Mouse (Mus musculus) ZHBTc4 (cell line): Measurements from ENCODE around the gene Tex44.
A peak's percentile ranks its signal among the peaks of the same experiment; 100 is the strongest.

Experiments
- DNase-seq: peaks from one replicate; pipeline ENCODE4 v3.0.0-alpha.2; 2011; ENCODE audit warnings: low read depth, low spot score

The Tex44 gene

GRCm38 (mm10) chr1:86443386-86444172, 17.4 kb downstream of the Tex44 start:
- DNase-seq: no peak

DNA sequence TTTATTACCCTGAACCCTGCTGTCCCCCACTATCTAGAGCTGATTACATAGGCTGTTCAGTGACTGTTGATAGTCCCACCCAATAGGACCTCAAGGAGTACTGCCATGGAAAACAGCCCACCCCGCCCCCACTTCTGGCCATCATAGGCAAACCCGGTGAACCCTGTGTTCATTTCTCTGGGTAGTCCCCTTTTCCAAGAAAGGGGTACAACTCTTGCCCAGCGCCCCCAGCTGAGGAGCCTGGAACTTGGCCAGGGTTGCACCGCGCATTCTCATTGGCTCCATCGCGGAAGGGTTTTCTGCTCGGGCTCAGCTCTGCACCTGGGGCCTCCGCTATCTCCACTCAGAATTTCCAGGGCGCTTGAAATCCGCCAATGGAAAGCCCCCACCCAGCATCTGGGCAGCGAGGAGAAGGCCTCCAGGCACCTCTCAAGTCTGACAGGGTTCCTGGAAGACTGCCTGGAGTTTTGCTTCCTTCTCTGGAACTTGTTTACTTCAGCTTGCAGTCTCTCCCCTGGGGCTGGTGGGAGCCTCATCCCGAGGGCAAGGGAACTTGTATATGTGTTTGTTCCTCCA, 21.6 kb downstream of the Tex44 start:
- no peak for DNase-seq

DNA sequence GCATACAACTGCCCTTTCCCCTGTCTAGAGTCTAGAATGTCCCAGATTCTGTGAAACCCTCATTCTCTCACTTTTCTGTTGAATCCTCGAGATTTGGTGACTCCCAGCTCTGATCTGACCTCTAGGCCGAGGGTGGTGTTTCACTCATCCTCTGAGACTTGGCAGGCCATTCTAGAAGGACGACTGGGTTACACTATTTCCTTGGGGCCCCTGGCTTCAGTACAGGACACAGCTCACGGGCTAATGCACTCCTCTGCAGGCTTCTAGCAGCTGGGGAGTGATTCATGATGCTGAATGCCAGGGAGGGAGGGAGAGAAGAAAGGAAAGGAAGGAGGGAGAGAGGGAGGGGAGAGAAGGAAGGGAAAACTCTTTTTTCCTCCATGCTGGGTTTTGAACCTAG, 22.1 kb downstream of the Tex44 start:
- no peak for DNase-seq

- peak; percentile 81 for DNase-seq
Observed at GRCm38 (mm10) chr1:86449966-86450365, 23.8 kb downstream of the Tex44 start.

DNA sequence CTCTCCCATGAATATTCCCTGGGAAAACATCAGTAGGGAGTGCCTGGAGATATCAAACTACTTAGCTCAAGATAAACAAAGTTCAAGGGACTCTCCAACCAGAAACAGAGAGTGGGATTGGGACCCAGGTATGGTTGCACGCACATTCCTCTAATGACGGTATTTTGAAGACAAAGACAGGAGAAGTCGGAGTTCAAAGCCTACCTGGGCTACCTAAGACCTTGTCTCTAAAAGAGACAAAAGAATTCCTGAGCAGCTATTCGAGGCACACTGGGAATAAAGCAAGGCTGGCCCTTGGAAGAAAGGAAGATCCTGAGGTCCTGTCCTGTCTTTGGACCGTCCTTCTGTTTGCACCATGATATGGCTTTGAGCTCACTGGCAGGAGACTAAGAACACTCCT, 26.6 kb downstream of the Tex44 start:
- DNase-seq: peak; percentile 61

DNA sequence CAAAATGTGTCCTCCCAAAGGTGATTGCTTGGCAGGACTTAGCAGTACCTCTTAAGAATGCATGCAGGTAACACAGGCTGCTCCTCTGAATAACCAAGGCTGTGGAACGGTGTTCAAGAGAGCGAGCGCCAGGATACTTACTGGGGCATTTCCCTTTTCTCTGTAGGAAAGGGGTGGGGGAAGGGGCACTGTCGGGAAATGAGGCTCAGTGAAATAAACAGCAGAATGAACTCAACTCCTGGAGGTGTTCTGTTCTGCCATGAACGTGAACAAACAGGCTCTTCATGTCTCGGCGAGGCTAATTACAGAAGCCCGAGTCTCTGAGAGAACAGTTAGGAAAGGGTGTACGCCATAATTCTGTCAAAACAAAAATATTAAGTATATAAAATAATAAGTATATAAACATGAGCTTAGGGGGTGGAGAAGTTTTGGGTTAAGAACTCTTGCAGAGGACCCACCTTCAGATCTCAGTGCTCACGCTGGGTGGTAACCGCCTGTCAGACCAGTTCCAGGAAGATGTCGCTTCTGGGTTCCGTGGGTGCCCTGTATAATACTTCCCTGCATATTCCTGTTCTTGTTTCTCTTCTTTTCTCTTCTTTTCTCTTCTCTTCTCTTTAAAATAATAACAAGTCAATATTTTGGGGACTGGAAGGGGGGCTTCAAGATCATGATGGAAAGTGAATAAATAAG, 30.9 kb downstream of the Tex44 start:
- DNase-seq: no peak

DNA sequence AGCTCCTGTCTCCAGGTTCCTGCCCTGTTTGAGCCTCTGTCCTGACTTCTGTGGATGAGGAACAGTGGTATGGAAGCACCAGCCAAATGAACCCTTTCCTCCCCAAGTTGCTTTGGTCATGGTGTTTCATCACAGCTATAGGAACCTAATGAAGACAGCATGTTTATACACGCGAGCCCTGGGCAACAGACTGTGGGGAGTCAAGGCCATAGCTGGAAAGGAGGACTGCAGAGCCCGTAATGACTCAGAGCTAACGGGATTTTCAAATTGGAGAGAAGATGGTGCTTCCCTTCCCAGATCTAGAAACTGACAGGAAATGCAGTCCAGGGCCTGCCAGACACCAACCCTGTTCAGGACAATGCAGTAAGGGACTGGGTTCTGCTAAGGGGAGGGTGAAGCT, 33.2 kb downstream of the Tex44 start:
- DNase-seq: no peak

DNA sequence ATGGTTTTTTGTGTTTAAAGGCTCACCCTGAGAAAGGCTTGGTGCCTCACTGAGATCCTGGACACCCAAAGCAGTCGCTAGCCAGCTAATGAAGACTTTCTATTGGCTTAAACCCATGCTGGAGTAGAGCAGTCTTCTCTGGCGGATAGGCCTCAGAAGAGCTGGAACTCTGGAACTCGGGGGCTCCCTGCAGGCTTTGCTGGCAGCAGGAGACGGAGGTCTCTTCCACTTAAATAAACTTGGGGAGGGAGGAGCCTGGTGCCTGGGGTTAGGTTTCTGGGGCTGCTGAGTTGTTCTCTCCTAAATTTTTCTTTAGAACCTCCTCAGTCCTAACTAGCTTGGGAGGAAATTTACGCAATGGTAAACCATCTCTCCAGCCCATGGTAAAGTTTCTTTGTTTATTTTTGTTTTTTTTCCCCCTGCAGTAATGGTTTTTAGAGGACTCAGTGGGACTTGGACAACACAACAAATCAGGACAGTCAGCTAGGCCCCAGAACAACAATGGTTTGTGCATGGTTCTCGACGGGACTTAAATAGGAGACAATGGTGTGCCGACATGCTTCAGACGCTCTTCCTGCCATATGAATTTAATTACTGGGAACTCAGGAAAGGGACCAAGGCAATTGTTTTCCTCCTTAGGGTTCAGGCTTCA, 38.2 kb downstream of the Tex44 start:
- no peak for DNase-seq

DNA sequence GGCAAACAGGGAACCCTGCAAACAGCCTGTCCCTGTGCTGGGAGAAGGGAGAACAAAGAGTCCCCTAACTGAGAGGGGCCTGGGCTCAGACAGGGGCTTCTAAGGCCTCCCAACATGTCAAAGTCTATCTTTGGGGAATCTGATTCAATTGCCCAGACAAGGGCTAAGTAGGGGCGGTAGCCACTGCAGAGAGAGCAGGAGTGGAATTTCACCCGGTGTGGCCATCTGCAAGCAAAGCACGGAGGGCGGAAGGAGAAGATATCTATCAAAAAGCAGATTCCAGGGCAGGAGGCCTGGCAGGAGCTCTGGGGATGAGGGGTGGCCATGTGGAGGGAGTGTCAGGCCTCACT, 38.7 kb downstream of the Tex44 start:
- no peak for DNase-seq

DNA sequence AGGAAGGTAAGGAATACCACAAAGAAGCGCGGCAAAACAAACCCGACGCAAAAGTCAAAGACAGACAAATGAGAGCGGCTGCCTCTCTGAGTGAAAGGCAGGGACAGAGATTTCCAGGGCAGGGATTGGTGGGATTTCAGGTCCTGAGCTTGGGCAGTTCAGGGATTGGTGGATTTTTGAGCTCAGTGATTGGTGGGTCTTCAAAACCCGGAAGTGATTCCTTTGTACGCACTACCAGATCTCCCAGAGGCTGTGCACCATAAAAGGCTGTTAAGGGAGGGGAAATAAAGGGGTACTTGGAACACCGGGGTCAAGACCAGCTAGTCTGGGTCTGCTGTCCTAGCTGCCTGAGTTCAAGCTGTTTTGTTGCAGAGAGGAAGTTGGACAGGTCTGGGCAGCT, 41.3 kb downstream of the Tex44 start:
- DNase-seq: peak; percentile 96

- DNase-seq: no peak
Observed at GRCm38 (mm10) chr1:86469876-86470275, 43.7 kb downstream of the Tex44 start.

DNA sequence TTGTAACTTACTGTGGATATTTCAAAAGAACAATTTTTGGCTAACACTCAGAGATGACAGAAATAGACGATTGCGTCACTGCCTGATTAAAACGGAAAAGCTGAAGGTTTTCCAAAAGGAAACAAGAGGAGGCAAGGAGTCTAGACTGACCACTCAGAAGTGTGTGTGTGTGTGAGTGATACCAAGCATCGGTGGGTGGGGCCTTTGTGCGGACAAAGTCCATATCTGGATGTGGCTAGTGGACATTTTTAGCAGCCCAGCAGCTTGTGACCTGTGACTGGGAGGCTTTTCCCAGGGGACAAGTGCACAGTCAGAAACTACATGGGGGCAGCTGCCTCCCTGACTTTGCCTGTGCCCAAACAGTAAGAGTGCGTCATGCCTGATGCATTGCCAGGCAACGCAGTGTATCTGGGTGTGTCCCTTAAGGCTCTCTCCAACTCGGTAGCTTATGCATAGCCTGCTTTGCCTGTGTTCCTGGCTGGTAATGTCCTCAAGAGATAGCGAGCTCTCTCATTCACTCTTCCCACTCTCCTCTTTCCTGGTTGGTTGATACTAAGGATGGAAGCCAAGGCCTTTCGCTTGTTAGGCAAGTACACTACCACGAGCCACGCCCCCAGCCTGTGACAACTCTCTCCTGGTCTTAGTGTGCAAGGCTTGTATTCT, 44.5 kb downstream of the Tex44 start:
- peak; percentile 85 for DNase-seq

DNA sequence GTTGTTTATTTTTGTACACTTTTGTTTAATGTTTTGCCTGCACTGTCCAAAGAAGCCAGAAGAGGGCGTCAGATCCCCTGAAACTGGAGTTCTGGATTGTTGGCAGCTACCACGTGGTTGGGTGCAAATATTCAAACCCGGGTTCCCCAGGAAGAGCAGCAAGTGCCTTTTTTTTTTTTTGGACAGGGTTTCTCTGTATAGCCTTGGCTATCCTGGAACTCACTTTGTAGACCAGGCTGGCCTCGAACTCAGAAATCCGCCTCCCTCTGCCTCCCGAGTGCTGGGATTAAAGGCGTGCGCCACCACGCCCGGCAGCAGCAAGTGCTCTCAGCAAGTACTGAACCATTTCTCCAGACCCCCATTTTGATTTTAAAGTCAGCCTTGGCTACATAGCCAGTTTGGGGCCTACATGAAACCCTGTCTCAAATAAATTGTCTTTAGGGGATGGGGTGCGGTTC, 45.4 kb downstream of the Tex44 start:
- peak; percentile 84 for DNase-seq

DNA sequence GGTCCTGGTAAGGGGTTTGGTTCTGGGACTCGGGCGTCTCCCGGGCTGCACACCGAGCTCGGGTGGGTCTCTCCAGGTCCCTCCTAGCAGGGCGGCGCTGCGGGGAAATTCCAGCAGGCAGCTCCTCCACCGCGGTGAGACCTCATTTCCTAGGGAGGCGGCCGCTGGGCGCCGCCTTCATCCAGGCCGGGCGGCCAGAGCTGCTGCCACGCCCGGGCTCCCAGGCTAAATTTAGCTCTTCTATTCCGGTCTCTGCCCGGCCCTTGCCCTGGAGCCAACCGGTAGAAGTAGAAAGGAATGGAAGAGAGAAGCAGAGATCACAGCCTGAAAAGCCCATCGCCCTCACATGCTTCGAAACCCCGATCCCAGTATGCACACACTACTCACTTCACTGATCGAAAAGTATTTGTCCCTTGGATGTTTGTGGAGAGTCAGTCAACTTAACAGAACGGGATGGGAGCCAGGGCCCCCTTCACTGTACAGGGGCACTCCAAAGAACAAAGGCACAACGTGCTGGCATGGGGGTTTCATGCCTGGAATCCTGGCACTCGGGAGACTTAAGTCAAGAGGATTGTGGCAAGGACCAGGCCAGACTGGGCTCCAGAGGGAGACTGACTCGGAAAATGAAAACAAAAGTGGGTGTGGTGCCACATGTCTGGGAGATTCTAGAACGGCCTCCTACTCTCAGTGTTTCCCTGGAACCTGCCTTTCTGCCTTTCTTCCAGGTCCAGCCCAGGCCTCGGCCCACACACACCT, 46.2 kb downstream of the Tex44 start:
- DNase-seq: peak; percentile 92

- DNase-seq: peak; percentile 60
Observed at GRCm38 (mm10) chr1:86473109-86473760, 47.1 kb downstream of the Tex44 start.
